Comparison of ENCODE assay signal across 11 mouse cellular contexts in the genomic region with DNA sequence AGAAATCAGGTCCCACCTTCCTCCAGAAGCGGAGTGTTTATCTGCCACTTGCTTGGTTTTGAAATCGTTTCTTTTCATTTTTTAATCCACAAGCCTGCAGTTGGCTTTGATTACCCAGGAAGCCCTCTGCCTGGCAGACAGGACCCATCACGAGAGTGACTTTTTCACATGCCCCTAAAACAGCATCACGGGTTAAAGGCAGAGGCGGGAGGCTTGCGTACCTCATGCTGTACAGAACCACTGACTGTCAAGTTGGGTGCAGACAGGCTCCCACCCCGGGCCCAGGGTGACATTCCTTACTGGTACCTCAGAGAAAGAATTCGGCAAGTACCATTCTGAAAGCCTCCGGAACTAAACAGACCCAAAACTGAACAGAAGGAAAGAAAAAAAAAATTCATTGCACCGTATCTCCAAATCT. TPM values are rescaled to one million over a fixed set of nuclear protein-coding genes. Genes with fewer than 3 reads are reported as not detected.
DNase-seq lines count a peak whose midpoint lies in the region; ATAC-seq and TF ChIP-seq lines count a peak whose summit lies in the region.
"Had no signal": no experiment of that assay in that cellular context is flagged by ENCODE, and none has a peak within 500 bp of the region (broad histone marks: within the 10 kb centered on the region; RNA-seq: fewer than 3 reads in every experiment).

No protein-coding gene starts in this region.

- H3K4me3 ChIP-seq in forebrain, embryonic 15.5 days: peak overlapping the region; percentile 26
- H3K4me3 ChIP-seq in limb, embryonic 14.5 days (replicated peaks; ENCODE audit: low read length): no peak overlapping the region
- H3K4me3 ChIP-seq in intestine, embryonic 15.5 days (replicated peaks): no peak overlapping the region
- H3K4me3 ChIP-seq: stomach, embryonic 15.5 days had no signal

- peak overlapping the region; percentile 72 for H3K4me2 ChIP-seq in forebrain, embryonic 15.5 days (replicated peaks)
- peak overlapping the region; percentile 38; the same call in 1 of the 2 replicates for H3K4me2 ChIP-seq in limb, embryonic 14.5 days (replicated peaks; ENCODE audit: low read depth, low read length, severe bottlenecking)
- no peak overlapping the region for H3K4me2 ChIP-seq in intestine, embryonic 15.5 days (replicated peaks)

- 41% methylated on average over 10 of the region's 10 CpGs for WGBS in forebrain, embryonic 15.5 days
- 54% methylated on average over 10 of the region's 10 CpGs for WGBS in limb, embryonic 14.5 days
- 81% methylated on average over 10 of the region's 10 CpGs for WGBS in intestine, embryonic 15.5 days

- H3K9ac ChIP-seq in forebrain, embryonic 15.5 days (replicated peaks): peak overlapping the region; percentile 43
- no peak overlapping the region for H3K9ac ChIP-seq in limb, embryonic 14.5 days (ENCODE audit: low read depth, low read length, severe bottlenecking)
- H3K9ac ChIP-seq in intestine, embryonic 15.5 days: no peak overlapping the region
- H3K9ac ChIP-seq: stomach, embryonic 15.5 days had no signal

- H3K27ac ChIP-seq in forebrain, embryonic 15.5 days (replicated peaks): peak overlapping the region; percentile 86
- H3K27ac ChIP-seq in limb, embryonic 14.5 days (replicated peaks; ENCODE audit: low read depth, low read length): no peak overlapping the region
- H3K27ac ChIP-seq in intestine, embryonic 15.5 days: no peak overlapping the region
- H3K27ac ChIP-seq: heart, embryonic 13.5 days; stomach, embryonic 15.5 days had no signal

- no peaks in the 10 kb centered on the region for H3K27me3 ChIP-seq in forebrain, embryonic 15.5 days
- H3K27me3 ChIP-seq in limb, embryonic 14.5 days (ENCODE audit: control insufficient read depth, insufficient read depth, low read length): no peaks in the 10 kb centered on the region
- no peaks in the 10 kb centered on the region for H3K27me3 ChIP-seq in intestine, embryonic 15.5 days (replicated peaks)
- H3K27me3 ChIP-seq: stomach, embryonic 15.5 days had no signal

- no peaks in the 10 kb centered on the region for H3K9me3 ChIP-seq in forebrain, embryonic 15.5 days
- no peaks in the 10 kb centered on the region for H3K9me3 ChIP-seq in limb, embryonic 14.5 days (ENCODE audit: control insufficient read depth, low read length)
- H3K9me3 ChIP-seq in intestine, embryonic 15.5 days: no peaks in the 10 kb centered on the region
- H3K9me3 ChIP-seq: heart, embryonic 13.5 days; stomach, embryonic 15.5 days had no signal

- DNase-seq in CD4-positive helper T cell, adult 2 months (ENCODE audit: low read depth, low spot score): peak; percentile 69
- DNase-seq in limb, embryonic 14.5 days (ENCODE audit: low spot score): no peak
- DNase-seq in layer of hippocampus, adult 8-10 months (ENCODE audit: low spot score in 2 of 2): no peak
- no peak for DNase-seq in adrenal gland, adult 8-10 months
- DNase-seq: kidney, postnatal 36 days; right cerebral cortex, postnatal 4 days had no signal

- H3K4me1 ChIP-seq in forebrain, embryonic 15.5 days: peaks cover 99% of the 10 kb centered on the region
- H3K4me1 ChIP-seq in limb, embryonic 14.5 days (ENCODE audit: control insufficient read depth, insufficient read depth, low read length): peaks cover 64% of the 10 kb centered on the region
- peaks cover 30% of the 10 kb centered on the region for H3K4me1 ChIP-seq in intestine, embryonic 15.5 days (replicated peaks)

- no peak for TF ChIP-seq POLR2A in limb, embryonic 14.5 days (IDR thresholded peaks at IDR 0.05; ENCODE audit: borderline replicate concordance, extremely low read depth, insufficient read depth, insufficient read length)

- H3K36me3 ChIP-seq in forebrain, embryonic 15.5 days: no peaks in the 10 kb centered on the region
- H3K36me3 ChIP-seq in limb, embryonic 14.5 days (ENCODE audit: control insufficient read depth, insufficient read depth, low read length): no peaks in the 10 kb centered on the region
- no peaks in the 10 kb centered on the region for H3K36me3 ChIP-seq in intestine, embryonic 15.5 days
- H3K36me3 ChIP-seq: heart, embryonic 13.5 days; stomach, embryonic 15.5 days had no signal

- ATAC-seq in CD4-positive, CD25-positive, alpha-beta regulatory T cell, adult 4 months: peak; percentile 12
- no peak for ATAC-seq in forebrain, embryonic 15.5 days (replicated peaks)
- ATAC-seq in limb, embryonic 14.5 days (ENCODE audit: low FRiP score, low read depth): no peak
- ATAC-seq in intestine, embryonic 15.5 days: no peak

RNA-seq across cellular contexts. Expression of a gene that starts 27.9 kb away (rescaled TPM):
- polyA plus RNA-seq in CD4-positive, CD25-positive, alpha-beta regulatory T cell, adult 4 months (2017; shearing (Covaris generic)): 10 to 100 TPM; 40.0 to 41.6 TPM
- polyA plus RNA-seq in forebrain, embryonic 15.5 days (2015; fragmentation: Nextera tagmentation; extraction: Ambion mirVana): 109 and 117 TPM in 2 replicates
- polyA plus RNA-seq in limb, embryonic 14.5 days (2012; rRNA removed): 16.0 and 20.1 TPM in 2 replicates
- polyA plus RNA-seq in limb, embryonic 14.5 days (2014; fragmentation: Nextera tagmentation; extraction: Ambion mirVana): 26.4 and 26.7 TPM in 2 replicates
- polyA plus RNA-seq in intestine, embryonic 15.5 days (2015; fragmentation: Nextera tagmentation; extraction: Ambion mirVana): 6.7 and 6.9 TPM in 2 replicates
- 100 to 1,000 TPM; 110 to 122 (median 115) TPM for total RNA-seq in layer of hippocampus, adult 8-10 months (2022)
- under 1 TPM; 0.17 to 0.80 (median 0.55) TPM for total RNA-seq in adrenal gland, adult 8-10 months (2022)
